Mouse (Mus musculus): Measurements from ENCODE around the gene Rmdn2. TPM values are rescaled to one million over a fixed set of nuclear protein-coding genes. Genes with fewer than 3 reads are reported as not detected.

Rmdn2 gene
- polyA plus RNA-seq, 1 experiment from 2014 or later = 5.7 TPM

GRCm38 (mm10) chr17:79737598-79737997 lies 125.9 kb downstream of the Rmdn2 start:
- Histone ChIP-seq H3K4me1 (peaks cover 32% of the 10 kb centered on the region), H3K4me3 (no peak overlapping the region), H3K27ac (no peak overlapping the region), H3K36me3 (replicated peaks) (no peaks in the 10 kb centered on the region), H3K9me3 (no peaks in the 10 kb centered on the region), H3K27me3 (ENCODE audit: poor library complexity, severe bottlenecking) (peaks cover 37% of the 10 kb centered on the region)
- DNase-seq (ENCODE audit: extremely low spot score, low spot score) = no peak
- WGBS = 85% methylated on average over 3 of the region's 3 CpGs

GRCm38 (mm10) chr17:79738847-79739498 lies 127.3 kb downstream of the Rmdn2 start:
- H3K27me3 ChIP-seq (ENCODE audit: poor library complexity, severe bottlenecking) = peaks cover 48% of the 10 kb centered on the region
- WGBS = 61% methylated on average over 5 of the region's 5 CpGs
- no peak for DNase-seq (ENCODE audit: extremely low spot score, low spot score)
- no peak overlapping the region for H3K4me3 ChIP-seq
- H3K27ac ChIP-seq = 0 out of 2 replicates have a peak overlapping the region, but pooled peaks have one; percentile 17
- no peaks in the 10 kb centered on the region for H3K36me3 ChIP-seq (replicated peaks)
- no peaks in the 10 kb centered on the region for H3K9me3 ChIP-seq
- H3K4me1 ChIP-seq = peaks cover 21% of the 10 kb centered on the region

- WGBS = 82% methylated on average over 5 of the region's 5 CpGs
- Histone ChIP-seq H3K27ac (no peak overlapping the region), H3K4me1 (peaks cover 41% of the 10 kb centered on the region), H3K4me3 (no peak overlapping the region), H3K36me3 (replicated peaks) (no peaks in the 10 kb centered on the region), H3K9me3 (peaks cover 7% of the 10 kb centered on the region), H3K27me3 (ENCODE audit: poor library complexity, severe bottlenecking) (peaks cover 66% of the 10 kb centered on the region)
- no peak for DNase-seq (ENCODE audit: extremely low spot score, low spot score)
Observed at GRCm38 (mm10) chr17:79742635-79743034, 131.0 kb downstream of the Rmdn2 start.

Other genes starting within 250 kb of the Rmdn2 start
- 1.6 and 2.3 TPM in 2 replicates for gene Cyp1b1, start 103.2 kb downstream of the Rmdn2 start, polyA plus RNA-seq (2016; fragmentation: Nextera tagmentation; extraction: Ambion mirVana)